Mouse (Mus musculus) natural killer cell, adult 2 months (primary cell): ENCODE data around the gene Hadha.
A peak's percentile ranks its signal among the peaks of the same experiment; 100 is the strongest.

Experiments used
- DNase-seq, 2 experiments: peaks; one replicate each; pipeline ENCODE4 v3.0.0; 2022; ENCODE audit warnings: low spot score in 2 of 2

Hadha gene

DNA sequence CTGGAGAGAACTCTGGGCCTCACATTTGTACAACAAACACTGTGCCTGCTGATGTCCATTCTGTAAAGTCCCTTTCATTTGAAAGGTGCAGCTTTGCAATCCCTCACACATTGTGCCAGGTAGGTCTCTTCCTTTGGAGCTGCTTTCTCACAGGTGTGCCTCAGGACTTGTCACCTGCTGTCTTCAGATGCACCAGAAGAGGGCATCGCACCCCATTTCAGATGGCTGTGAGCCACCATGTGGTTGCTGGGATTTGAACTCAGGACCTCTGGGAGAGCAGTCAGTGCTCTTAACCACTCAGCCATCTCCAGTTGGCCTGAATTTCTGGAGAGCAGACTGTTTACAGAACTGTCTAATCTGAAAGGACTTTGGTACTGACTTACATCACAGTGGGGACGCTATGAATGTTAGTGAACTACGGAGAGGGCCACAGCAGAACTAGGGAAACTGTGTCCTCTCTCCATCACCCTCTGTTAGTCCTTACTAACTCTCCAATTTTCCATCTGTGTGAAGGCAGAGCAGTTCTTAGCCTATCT is 42.4 kb downstream of the Hadha start:
- DNase-seq, result no peak

DNA sequence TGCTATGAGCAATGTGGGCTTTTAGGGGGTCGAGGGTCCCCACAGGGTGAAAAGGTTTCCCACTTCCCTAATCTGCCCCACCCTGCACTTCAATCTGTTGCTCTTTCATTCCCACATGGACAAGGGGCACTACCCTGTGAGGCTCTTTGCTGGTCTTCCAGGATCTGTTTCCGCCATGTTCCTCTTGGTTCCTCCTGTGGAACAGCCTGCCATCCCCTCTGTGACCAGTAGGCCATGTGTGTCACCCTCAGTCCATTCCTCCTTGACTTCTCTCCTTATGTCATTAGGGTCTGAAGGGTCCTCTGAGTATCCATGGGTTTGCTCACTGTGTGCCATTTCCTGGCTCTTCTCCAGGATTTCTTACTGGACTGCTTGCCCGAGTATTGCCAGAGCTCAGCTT is 43.2 kb downstream of the Hadha start:
- no peak for DNase-seq

DNA sequence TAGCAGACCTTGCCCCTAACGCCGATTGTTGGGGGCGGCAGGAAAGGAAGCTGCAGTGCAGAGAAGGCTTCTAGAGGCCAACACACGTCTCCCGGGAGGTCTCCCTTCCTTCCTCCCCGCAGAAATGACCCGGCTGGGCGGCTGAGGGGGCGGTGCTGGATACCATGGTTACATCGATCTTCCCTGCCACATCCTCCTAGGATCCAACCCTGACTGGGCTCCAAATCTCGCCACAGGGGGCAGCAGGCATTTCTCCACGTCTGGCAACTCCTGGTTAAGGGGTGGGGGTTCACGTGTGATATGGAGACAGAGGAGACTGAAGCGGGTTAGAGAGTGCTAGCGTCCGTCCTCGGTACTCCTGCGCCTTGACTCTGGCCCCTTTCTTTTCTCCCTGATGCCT is 43.8 kb downstream of the Hadha start:
- DNase-seq, result no peak

DNA sequence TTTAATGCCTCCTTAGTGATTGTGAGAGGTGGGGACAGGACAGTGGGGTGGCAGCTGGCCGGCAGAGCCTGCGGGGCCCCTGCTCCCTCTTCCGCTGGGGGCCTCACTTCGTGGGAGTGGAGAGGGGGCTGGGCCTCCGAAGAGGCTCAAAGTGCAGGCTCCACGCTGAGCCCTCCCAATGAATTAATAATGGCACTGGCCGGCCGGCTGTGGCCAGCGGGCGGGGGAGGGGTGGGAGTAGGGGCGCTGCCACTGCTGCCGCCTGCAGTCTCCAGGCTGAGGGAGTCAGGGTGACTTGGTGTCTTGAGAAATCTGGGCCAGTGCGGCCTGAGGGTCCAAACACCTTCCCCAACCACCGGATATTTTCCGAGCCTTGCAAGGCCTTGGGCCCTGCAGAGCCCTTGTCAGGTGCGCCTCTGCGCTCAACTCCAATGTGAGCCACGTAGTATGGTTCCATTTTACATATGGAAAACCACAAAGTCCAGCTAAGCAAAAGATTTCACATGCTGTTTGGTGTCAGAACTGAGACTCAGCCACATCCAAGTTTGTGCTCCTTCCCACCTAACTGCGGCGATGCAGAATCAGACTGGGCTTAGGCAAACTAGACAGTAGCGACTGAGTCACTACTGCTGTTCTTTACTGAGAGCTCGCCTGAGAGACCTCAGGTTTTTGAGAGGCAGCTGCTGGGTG is 44.4 kb downstream of the Hadha start:
- no peak for DNase-seq

DNA sequence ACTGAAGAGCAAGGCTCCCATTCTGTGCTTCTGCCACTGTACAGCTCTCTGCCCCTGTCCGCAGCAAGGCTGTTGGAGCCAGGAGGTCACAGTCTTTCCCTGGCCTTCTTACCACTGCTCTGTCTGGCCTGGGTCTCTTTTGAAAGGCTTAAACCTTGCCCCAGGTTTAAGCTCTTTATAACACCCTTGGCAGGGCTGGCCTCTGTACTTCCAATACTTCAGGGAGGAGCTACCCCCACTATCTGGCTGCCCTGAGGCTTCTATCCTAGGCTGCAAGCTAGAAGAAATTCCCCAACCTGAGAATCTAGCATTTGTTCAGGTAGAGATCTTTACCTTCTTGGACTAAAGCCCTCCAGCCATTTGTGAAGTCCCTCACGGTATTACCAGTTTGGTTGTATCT is 45.1 kb downstream of the Hadha start:
- DNase-seq, result no peak

DNA sequence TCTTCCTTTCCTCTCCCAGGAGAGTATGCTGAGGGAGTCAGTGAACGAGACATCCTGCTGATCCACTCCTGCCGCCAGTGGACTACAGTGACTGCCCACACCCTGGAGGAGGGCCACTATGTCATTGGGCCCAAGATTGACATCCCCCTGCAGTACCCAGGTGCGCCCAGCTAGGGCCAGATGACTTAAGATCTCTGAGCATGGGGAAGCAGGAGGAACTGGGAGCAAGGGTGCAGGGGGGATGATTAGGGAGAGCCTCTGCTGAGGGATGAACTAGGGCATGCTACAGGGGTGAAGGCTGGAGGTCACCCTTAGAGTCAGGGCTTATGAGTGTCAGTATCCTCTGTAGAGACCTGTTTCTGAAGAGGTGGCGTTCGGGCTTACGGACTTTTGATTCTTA is 46.7 kb downstream of the Hadha start:
- DNase-seq, result no peak

DNA sequence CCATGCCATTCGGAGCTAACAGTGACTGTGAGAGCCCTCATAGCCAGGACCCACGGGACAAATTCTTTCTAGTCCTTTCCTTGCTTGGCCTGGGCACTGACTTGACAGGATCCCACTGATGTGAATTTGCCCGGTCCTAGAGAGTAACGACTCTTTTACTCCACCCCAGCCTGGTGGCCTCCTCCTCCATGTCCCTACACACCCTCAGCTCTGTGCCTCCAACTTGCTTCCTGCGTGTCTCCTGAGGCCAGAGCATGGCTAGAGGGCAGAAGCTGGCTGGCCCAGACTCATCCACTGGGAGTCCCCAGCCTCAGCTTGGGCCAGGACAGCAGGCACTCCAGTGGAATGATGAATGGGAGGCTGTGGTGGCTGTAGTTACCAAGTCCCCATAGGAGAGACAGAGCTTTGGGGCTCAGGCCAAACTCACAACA is 47.3 kb downstream of the Hadha start:
- no peak for DNase-seq

DNA sequence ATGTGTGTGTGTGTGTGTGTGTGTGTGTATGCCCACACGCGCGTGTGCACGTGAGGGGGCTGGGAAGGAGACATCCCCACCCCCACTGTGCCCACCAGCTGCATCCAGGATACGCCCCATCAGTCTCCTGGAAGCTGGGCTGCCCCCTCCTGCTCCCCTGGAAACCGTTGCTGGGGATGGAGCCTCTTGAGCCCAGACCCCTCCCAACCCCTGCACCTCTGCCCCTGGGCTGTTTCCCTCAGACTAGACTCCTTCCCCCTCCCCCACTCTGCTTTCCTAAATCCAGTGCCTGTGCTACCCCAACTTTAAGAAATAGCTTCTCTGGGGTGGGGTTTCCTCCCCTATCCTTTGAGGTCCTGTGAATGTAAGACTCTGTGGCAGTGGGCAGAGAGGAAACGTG is 47.8 kb downstream of the Hadha start:
- no peak for DNase-seq

DNA sequence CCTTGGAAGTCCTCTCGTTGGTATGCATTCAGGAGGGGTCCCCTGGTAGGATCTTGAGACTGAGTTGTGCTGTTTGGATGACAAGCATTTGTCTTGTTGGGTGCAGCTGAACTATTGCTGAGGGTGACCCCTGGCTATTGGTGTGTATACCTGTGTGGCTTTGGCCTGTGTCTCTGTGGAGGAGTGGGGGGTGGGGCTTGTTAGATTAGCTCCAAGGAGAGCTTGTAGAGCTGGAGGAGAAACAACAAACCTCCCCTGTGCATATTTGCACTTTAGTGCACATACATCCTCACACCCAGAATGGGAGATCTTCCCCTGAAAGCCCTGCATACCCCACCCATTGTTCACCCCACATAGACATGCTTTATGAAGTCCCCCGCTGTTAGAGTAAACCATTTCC is 48.2 kb downstream of the Hadha start:
- DNase-seq, result no peak

DNA sequence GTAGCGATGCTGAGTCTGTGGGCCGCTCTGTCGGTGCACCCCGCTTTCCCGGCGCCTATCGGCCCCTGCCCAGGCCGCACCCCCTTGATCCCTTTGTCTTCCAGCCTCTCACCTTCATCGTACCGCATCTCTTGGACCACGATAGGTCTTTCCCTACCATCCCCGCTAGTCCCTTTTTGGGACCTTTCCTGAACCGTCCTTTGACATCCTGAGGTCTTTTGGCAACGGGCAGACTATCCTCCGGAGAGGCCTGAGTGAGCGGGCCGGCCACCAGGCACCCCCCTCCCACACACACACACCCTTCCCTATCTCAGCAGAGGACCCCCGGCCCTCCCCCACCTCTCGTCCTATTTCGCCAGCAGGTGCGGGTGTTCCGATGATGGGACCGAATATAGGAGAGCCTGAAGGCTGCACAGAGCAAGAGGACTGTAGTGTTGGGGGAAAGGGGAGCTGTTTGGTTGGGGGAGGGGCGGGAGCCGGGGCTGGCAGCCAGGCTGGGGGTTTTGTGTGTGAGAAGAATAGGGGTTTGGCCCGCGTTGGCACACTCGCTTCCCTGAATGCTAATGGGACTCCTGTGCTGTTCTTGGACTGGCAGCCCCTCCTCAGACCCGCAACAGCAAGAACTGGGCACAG is 49.2 kb downstream of the Hadha start, which contains the start of gene 3110082J24Rik:
3110082J24Rik (minus strand) TSS at position 419 of the 633 bp plus-strand sequence.
- no peak for DNase-seq

DNA sequence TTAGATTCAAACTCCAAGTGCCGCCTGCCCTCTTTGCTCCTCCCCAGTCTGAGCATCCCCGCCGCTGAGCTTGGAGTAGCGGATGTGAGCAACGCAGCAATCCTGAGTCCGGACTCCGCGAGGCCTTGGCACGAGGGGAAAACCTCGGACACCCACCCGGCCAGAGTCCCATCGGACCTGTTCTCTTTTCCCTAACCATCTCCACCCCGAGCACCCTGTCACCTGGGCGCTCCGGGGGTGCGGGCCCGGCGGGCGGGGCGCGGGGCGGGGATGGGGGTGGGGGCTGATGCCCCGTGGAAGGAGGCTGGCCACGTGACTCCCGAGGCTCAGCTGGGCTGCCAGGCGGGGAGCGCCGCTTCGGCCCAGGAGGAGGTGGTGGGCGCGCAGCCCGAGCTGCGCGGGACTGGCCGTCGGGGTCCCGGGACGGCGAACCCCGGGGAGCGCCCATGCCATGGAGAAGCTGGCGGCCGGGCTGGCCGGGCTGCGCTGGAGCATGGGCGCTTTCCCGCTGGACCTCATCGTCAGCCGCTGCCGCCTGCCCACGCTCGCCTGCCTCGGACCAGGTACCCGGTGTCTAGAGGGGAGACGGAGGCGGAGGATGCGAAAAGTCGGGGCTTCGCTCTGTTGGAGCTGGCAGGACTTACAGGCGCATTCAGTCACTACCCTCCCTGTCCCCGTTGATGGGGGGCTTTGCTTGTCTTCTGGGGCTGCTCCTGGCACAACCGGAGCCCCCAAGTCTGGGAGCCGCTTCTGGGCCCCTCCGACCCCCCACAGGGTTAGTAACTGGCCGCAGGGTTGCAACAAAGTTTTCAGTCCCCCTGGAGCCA is 49.9 kb downstream of the Hadha start, which contains the start of gene Garem2:
Garem2 (plus strand) TSS at position 321 of the 827 bp plus-strand sequence.
- no peak for DNase-seq

DNA sequence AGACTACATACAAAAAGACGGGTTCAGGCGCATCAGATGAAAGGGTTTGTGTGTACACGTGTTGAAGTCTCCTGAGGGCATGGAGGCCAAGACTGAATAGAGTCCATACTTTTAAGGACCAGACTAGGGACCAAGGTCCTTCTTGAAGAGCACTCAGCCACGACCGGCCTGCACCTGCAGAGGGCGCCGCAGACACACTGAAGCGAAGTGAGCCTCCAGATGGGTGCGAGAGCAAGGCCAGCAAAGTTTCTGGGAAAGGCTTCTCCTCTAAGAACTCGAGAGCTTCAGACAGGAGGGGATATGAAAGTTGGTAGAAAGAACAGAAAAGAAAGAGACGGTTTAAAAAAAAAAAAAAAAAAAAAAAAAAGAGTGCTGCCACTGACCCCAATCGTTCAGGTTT is 50.6 kb downstream of the Hadha start:
- DNase-seq, result no peak

DNA sequence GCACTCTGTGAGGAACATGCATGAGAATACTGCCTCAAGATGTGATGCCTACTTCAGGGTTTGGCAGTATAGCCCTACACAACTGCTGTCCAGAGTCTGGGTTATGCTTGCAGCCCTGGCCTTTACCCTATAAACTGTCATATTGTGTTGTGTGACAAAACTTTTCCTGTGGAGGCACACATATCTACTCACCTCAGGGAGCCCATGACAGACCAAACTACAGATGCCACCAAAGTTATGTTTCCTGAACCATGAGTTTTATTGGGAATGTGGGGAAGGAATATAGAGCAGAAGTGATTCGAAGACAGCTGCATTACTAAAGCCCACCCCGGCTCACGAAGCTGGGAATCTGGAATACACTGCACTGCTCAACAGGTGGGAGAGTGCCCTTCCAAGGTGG is 51.6 kb downstream of the Hadha start:
- DNase-seq, result no peak

DNA sequence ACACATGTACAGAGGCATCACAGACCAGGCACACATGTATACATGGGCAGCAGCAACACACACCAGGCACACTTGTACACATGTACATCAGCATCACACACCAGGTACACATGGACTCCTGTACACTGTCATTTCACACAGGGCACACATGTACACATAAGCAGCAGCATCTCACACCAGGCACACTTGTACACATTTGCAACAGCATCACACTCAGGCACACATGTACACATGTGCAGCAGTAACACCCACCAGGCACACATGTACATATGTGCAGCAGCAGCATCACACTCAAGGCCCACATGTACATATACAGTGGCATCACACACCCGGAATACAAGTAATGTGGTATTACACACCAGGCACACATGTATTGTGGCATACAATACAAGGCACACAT is 56.7 kb downstream of the Hadha start:
- DNase-seq, result no peak

DNA sequence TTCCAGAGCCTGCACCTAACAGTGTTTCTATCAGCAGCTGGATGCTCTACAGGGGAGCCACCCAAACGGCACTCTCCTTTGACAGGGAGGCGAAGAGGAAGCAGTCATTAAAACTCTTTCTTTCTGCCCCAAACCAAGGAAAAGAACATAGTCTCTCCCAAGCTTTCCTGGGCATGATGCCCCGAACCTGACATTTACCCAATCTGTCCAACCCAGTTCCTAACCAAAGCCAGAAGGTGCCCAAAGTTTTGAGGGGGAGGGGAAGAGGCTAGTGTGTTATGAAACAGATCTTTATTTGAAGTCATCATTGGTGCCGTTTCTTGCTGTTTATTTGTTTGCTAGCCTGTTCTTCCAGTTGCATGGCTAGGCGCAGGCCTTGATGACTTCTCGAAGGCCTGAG is 59.2 kb downstream of the Hadha start:
- DNase-seq, result no peak

DNA sequence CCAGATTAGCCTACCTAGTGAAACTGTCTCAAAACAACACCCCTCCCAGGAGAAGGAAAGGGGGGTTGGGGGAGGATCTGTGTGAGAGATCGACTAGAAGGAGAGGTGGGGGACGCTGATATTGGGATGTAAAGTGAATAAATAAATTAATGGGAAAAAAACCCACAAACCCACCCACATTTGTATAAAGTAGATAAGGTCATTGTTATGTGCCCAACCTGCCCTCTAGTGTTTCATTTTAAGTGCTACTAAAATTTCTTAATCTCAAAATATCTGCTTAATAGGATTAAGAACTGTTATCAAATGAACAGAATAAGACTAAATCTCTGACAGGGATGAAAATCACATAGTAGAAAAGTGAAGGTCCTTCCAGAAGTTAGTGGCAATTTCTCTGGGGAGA is 60.6 kb downstream of the Hadha start:
- no peak for DNase-seq

DNA sequence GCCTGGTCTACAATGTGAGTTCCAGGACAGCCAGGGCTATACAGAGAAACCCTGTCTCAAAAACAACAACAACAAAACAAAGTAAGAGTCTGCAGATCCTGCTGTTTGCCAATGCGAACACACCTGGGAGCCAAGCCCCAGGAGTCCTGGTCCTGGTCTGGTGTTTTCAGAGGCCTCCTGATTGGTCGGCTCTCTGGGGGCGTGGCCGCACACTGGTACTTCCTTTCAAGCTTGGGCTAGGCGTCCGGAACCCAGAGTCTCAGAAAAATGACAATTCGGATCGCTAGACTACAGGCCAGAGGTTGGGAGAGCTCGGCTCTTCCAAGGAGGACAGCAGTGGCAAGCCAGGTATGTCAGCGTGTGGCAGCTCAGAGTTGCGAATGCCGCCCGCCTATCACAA is 62.3 kb downstream of the Hadha start:
- no peak for DNase-seq

DNA sequence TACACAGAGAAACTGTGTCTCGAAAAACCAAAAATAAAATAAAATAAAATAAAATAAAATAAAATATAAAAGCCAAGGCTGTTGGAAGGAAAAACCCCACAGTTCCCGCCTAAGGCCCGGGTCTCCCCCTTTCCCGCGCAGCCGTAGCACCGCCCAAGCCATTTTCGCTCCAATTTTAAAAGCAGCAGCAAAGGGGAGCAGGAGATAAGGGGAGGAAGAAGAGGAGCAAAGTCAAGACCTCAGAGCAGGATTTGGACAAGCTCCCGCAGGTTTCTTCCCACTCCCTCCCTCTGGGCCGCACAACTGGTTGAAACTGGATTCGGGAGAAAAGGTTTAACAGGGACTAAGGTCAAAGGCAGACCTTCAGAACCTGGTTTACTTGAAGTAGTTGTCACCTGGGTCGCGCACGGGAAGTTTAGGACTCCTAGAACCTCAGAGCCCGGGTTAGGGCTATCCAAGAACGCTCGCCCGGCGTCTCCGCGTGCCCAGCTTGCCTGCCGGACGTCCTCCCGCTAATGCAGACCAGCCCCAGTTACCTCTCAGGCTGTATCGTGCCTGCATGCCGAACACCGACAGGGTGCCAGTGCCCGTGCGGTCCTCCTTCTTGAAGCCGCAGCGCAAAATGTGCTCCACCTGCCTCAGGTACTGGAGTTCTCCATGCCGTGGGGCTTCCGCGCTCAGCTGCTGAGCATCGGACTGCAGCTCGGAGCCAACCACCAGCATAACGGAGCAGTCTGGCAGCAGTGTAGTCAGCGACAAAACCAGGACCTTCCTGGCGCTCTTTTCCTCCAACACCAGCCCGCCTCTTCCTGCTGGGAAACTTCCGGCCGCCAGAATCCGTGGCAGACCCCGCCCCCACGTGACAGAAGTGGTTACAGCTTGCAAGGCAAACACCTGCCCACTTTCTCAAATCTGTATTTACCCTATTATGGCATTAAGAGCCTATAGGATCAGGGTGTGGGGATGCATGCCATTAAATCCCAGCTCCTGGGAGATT is 81.8 kb downstream of the Hadha start, which contains the start of gene Tyms:
Tyms (minus strand) TSS at position 793 of the 997 bp plus-strand sequence.
- DNase-seq, result peak; percentile 18 to 26

DNA sequence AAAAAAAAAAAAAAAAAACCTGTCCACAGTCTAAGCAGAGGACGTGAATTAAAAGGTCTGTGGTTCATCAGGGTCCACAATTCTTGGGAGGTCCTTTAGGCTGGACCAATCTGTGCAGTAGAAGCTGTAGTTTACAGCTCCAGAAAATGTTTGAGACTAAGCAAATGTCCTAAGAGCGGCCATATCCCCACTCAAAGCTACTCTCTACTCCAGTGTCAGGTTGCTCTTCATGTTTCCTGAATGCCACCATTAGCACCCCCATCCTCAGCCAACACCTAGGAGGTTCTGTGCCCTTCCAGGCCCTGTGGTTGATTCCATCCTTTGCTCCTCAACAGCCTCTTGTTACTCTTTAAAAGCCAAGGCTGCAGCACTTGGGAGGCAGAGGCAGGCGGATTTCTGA is 82.6 kb downstream of the Hadha start:
- DNase-seq, result no peak

DNA sequence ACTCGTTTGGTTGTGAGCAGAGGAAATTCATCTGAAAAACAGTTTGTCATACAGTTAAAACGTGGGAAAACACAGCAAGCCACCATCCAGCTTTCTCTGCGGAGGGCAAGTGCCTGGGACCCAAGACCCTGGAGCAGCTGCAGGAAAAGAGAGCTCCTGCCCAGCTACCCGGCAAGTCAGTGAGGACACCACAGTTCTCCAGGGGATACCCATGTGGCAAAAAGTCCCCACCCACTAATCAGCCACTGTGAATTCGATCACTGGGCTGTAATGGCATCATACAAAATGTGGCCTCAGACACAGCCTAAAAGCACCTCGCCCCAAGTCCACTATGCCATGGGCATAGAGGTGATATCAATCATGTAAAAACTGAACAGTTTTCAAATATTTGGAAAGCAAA is 83.3 kb downstream of the Hadha start:
- no peak for DNase-seq
